Mouse (Mus musculus): ENCODE data around the gene Rftn1. TPM values are rescaled to one million over a fixed set of nuclear protein-coding genes. Genes with fewer than 3 reads are reported as not detected.

Gene Rftn1
- total RNA-seq (2023) = 71.4 TPM

DNA sequence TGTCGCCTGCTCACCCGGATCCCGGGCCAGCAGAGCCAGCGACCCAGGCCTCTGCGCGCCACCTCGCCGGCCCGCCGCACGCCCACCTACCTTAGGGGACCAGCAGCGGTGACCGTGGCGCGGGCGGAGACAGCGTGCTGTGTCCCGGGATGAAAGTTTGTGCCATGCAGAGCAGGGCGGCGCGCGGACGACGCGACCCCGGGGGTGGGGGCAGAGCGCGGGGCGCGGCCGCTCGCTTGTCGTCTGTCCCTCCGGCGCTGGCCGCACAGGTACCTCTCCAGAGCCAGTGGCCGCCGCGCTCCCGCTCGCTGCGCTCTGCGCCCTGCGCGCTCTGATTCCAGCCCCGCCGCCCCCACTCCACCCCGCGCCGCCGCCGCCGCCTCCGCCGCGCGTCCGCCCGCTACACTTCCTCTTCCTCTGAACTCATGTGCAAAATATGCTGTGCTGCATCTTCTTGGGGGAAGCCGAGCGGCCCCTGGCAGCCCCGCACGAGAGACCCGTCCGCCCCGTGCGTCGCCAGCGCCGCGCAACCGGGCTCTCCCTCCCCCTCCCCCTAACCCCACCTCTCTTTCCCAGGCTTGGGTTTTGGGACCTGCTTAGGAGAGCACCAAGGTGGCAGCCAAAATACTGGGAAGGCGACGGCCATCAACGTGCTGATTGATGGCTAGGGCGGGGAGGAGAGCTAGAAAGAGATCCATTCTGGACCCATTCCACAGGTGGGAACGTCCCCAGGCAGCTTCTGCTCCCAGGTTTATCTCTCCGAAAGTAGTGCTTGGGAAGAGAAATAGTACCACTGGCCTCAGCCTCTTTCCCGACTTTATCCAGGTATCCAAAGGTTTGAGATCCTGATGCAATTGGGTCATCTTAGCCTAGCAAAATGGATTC, at the start of gene Rftn1:
TSS of gene Rftn1 (minus strand) at position 544 of the 885 bp plus-strand sequence.

Other genes with a start within 250 kb of the Rftn1 start
- not detected for gene Dazl, start 103.0 kb upstream of the Rftn1 start, total RNA-seq (2023)

All from CD4-positive naive resting alpha-beta T cell, adult 76 days (primary cell).